Mouse (Mus musculus): ENCODE results near the gene Dock1.

The Dock1 gene

GRCm38 (mm10) chr7:134960871-134961270, 290.4 kb downstream of the Dock1 start:
- DNase-seq (ENCODE audit: low read depth) = peak; percentile 9

- DNase-seq (ENCODE audit: low read depth) = no peak
These were observed 291.2 kb downstream of the Dock1 start for GRCm38 (mm10) chr7:134961608-134962007.

- DNase-seq (ENCODE audit: low read depth) = no peak
These were observed 319.8 kb downstream of the Dock1 start for GRCm38 (mm10) chr7:134990244-134990643.

- DNase-seq (ENCODE audit: low read depth) = no peak
These were observed 320.5 kb downstream of the Dock1 start for GRCm38 (mm10) chr7:134990911-134991310.

GRCm38 (mm10) chr7:134994983-134995382, 324.5 kb downstream of the Dock1 start:
- DNase-seq (ENCODE audit: low read depth) = no peak

- DNase-seq (ENCODE audit: low read depth) = no peak
These were observed 331.8 kb downstream of the Dock1 start for GRCm38 (mm10) chr7:135002216-135002615.

GRCm38 (mm10) chr7:135002891-135003290, 332.4 kb downstream of the Dock1 start:
- DNase-seq (ENCODE audit: low read depth) = no peak

- DNase-seq (ENCODE audit: low read depth) = no peak
These were observed 335.6 kb downstream of the Dock1 start for GRCm38 (mm10) chr7:135005964-135006560.

- no peak for DNase-seq (ENCODE audit: low read depth)
These were observed 337.6 kb downstream of the Dock1 start for GRCm38 (mm10) chr7:135008021-135008420.

GRCm38 (mm10) chr7:135010997-135011396, 340.5 kb downstream of the Dock1 start:
- no peak for DNase-seq (ENCODE audit: low read depth)

- DNase-seq (ENCODE audit: low read depth) = no peak
These were observed 347.1 kb downstream of the Dock1 start for GRCm38 (mm10) chr7:135017531-135017930.

GRCm38 (mm10) chr7:135020762-135021161, 350.3 kb downstream of the Dock1 start:
- DNase-seq (ENCODE audit: low read depth) = no peak

- DNase-seq (ENCODE audit: low read depth) = no peak
These were observed 351.2 kb downstream of the Dock1 start for GRCm38 (mm10) chr7:135021544-135022100.

GRCm38 (mm10) chr7:135024531-135024930, 354.1 kb downstream of the Dock1 start:
- DNase-seq (ENCODE audit: low read depth) = peak; percentile 51

GRCm38 (mm10) chr7:135028716-135029115, 358.3 kb downstream of the Dock1 start:
- no peak for DNase-seq (ENCODE audit: low read depth)

GRCm38 (mm10) chr7:135029136-135029535, 358.7 kb downstream of the Dock1 start:
- DNase-seq (ENCODE audit: low read depth) = no peak

GRCm38 (mm10) chr7:135031466-135031865, 361.0 kb downstream of the Dock1 start:
- DNase-seq (ENCODE audit: low read depth) = no peak

GRCm38 (mm10) chr7:135034811-135035210, 364.4 kb downstream of the Dock1 start:
- no peak for DNase-seq (ENCODE audit: low read depth)

GRCm38 (mm10) chr7:135035651-135036050, 365.2 kb downstream of the Dock1 start:
- no peak for DNase-seq (ENCODE audit: low read depth)

GRCm38 (mm10) chr7:135038930-135039329, 368.5 kb downstream of the Dock1 start:
- no peak for DNase-seq (ENCODE audit: low read depth)

GRCm38 (mm10) chr7:135043931-135044765, 373.7 kb downstream of the Dock1 start:
- no peak for DNase-seq (ENCODE audit: low read depth)

- DNase-seq (ENCODE audit: low read depth) = no peak
These were observed 379.0 kb downstream of the Dock1 start for GRCm38 (mm10) chr7:135049416-135049815.

GRCm38 (mm10) chr7:135053186-135053715, 382.8 kb downstream of the Dock1 start:
- DNase-seq (ENCODE audit: low read depth) = no peak

Measured in NIH3T3 (cell line).